11 mouse cellular contexts compared by ENCODE assay signal in genomic region chr11:101447786-101448185, GRCm38 (mm10). TPM values are rescaled to one million over a fixed set of nuclear protein-coding genes. Genes with fewer than 3 reads are reported as not detected.
DNase-seq lines count a peak whose midpoint lies in the region; ATAC-seq and TF ChIP-seq lines count a peak whose summit lies in the region.
"Had no signal": no experiment of that assay in that cellular context is flagged by ENCODE, and none has a peak within 500 bp of the region (broad histone marks: within the 10 kb centered on the region; RNA-seq: fewer than 3 reads in every experiment).

No protein-coding gene starts in this region.

- H3K9ac ChIP-seq in forebrain, embryonic 12.5 days, result no peak overlapping the region
- 0 out of 2 replicates have a peak overlapping the region, but pooled peaks have one; percentile 35 for H3K9ac ChIP-seq in limb, embryonic 12.5 days (replicated peaks)
- H3K9ac ChIP-seq in embryonic facial prominence, embryonic 15.5 days, result no peak overlapping the region
- no peak overlapping the region for H3K9ac ChIP-seq in midbrain, embryonic 15.5 days
- H3K9ac ChIP-seq: neural tube, embryonic 12.5 days had no signal

- H3ac ChIP-seq in myocyte (ENCODE audit: control insufficient read depth, insufficient read length), result peak overlapping the region; percentile 3

- 89% methylated on average over 5 of the region's 5 CpGs for WGBS in forebrain, embryonic 10.5 days
- 92% methylated on average over 5 of the region's 5 CpGs for WGBS in forebrain, embryonic 12.5 days
- WGBS in limb, embryonic 12.5 days, result 85% methylated on average over 5 of the region's 5 CpGs
- WGBS in limb, embryonic 10.5 days, result 86% methylated on average over 5 of the region's 5 CpGs
- 71% methylated on average over 5 of the region's 5 CpGs for WGBS in embryonic facial prominence, embryonic 15.5 days
- 92% methylated on average over 5 of the region's 5 CpGs for WGBS in midbrain, embryonic 15.5 days

- peaks cover 34% of the 10 kb centered on the region for H3K4me1 ChIP-seq in forebrain, embryonic 10.5 days
- H3K4me1 ChIP-seq in forebrain, embryonic 12.5 days, result peaks cover 14% of the 10 kb centered on the region
- peaks cover 18% of the 10 kb centered on the region for H3K4me1 ChIP-seq in limb, embryonic 12.5 days (replicated peaks)
- peaks cover 25% of the 10 kb centered on the region for H3K4me1 ChIP-seq in limb, embryonic 10.5 days
- peaks cover 38% of the 10 kb centered on the region for H3K4me1 ChIP-seq in embryonic facial prominence, embryonic 15.5 days
- peaks cover 14% of the 10 kb centered on the region for H3K4me1 ChIP-seq in midbrain, embryonic 15.5 days

- H3K36me3 ChIP-seq in forebrain, embryonic 10.5 days (replicated peaks), result peaks cover 39% of the 10 kb centered on the region
- H3K36me3 ChIP-seq in forebrain, embryonic 12.5 days (replicated peaks), result peaks cover 27% of the 10 kb centered on the region
- H3K36me3 ChIP-seq in limb, embryonic 12.5 days, result peaks cover 32% of the 10 kb centered on the region
- peaks cover 38% of the 10 kb centered on the region for H3K36me3 ChIP-seq in limb, embryonic 10.5 days
- H3K36me3 ChIP-seq in embryonic facial prominence, embryonic 15.5 days, result peaks cover 24% of the 10 kb centered on the region
- peaks cover 32% of the 10 kb centered on the region for H3K36me3 ChIP-seq in myocyte (ENCODE audit: control insufficient read depth, insufficient read depth)
- peaks cover 20% of the 10 kb centered on the region for H3K36me3 ChIP-seq in midbrain, embryonic 15.5 days (replicated peaks)

- H3K79me2 ChIP-seq in myocyte (ENCODE audit: control insufficient read depth, insufficient read depth), result peaks cover 22% of the 10 kb centered on the region

- no peak for ATAC-seq in forebrain, embryonic 12.5 days (ENCODE audit: low FRiP score)
- ATAC-seq in limb, embryonic 12.5 days (ENCODE audit: insufficient number of reproducible peaks, insufficient read depth, low FRiP score, low TSS enrichment, low read depth), result no peak
- no peak for ATAC-seq in embryonic facial prominence, embryonic 15.5 days (ENCODE audit: insufficient number of reproducible peaks, low FRiP score, low TSS enrichment, low read depth)
- ATAC-seq in midbrain, embryonic 15.5 days (replicated peaks), result no peak

- H3K4me2 ChIP-seq in forebrain, embryonic 12.5 days, result no peak overlapping the region
- peak overlapping the region; percentile 39 for H3K4me2 ChIP-seq in limb, embryonic 12.5 days
- H3K4me2 ChIP-seq in embryonic facial prominence, embryonic 15.5 days (replicated peaks), result peak overlapping the region; percentile 45
- peak overlapping the region; percentile 73 for H3K4me2 ChIP-seq in myocyte (ENCODE audit: low read depth)
- H3K4me2 ChIP-seq in midbrain, embryonic 15.5 days, result no peak overlapping the region

- no peak for DNase-seq in forebrain, embryonic 10.5 days (ENCODE audit: extremely low spot score, low spot score)
- DNase-seq in limb, embryonic 10.5 days (ENCODE audit: low spot score), result no peak
- DNase-seq in adrenal gland, postnatal 14 days, result no peak
- DNase-seq: right cerebral cortex, postnatal 14 days had no signal

- no peak overlapping the region for H3K27ac ChIP-seq in forebrain, embryonic 10.5 days
- no peak overlapping the region for H3K27ac ChIP-seq in forebrain, embryonic 12.5 days
- H3K27ac ChIP-seq in limb, embryonic 12.5 days, result no peak overlapping the region
- no peak overlapping the region for H3K27ac ChIP-seq in limb, embryonic 10.5 days
- H3K27ac ChIP-seq in embryonic facial prominence, embryonic 15.5 days (replicated peaks), result peak overlapping the region; percentile 71
- no peak overlapping the region for H3K27ac ChIP-seq in midbrain, embryonic 15.5 days
- H3K27ac ChIP-seq: neural tube, embryonic 12.5 days had no signal

- no peaks in the 10 kb centered on the region for H3K27me3 ChIP-seq in forebrain, embryonic 10.5 days (ENCODE audit: poor library complexity, severe bottlenecking)
- H3K27me3 ChIP-seq in forebrain, embryonic 12.5 days, result no peaks in the 10 kb centered on the region
- H3K27me3 ChIP-seq in limb, embryonic 12.5 days, result no peaks in the 10 kb centered on the region
- H3K27me3 ChIP-seq in limb, embryonic 10.5 days (ENCODE audit: low read depth, poor library complexity, severe bottlenecking), result no peaks in the 10 kb centered on the region
- H3K27me3 ChIP-seq in embryonic facial prominence, embryonic 15.5 days, result no peaks in the 10 kb centered on the region
- no peaks in the 10 kb centered on the region for H3K27me3 ChIP-seq in myocyte (ENCODE audit: control insufficient read depth, insufficient read depth, insufficient read length)
- no peaks in the 10 kb centered on the region for H3K27me3 ChIP-seq in midbrain, embryonic 15.5 days (replicated peaks)
- H3K27me3 ChIP-seq: embryonic facial prominence, embryonic 12.5 days; neural tube, embryonic 12.5 days had no signal

- H3K4me3 ChIP-seq in forebrain, embryonic 10.5 days, result peak overlapping the region; percentile 32; the same call in 1 of the 2 replicates
- no peak overlapping the region for H3K4me3 ChIP-seq in forebrain, embryonic 12.5 days (replicated peaks)
- H3K4me3 ChIP-seq in limb, embryonic 12.5 days (replicated peaks), result peak overlapping the region; percentile 33; the same call in 1 of the 2 replicates
- H3K4me3 ChIP-seq in limb, embryonic 10.5 days, result no peak overlapping the region; the same call in 1 of the 2 replicates
- no peak overlapping the region for H3K4me3 ChIP-seq in embryonic facial prominence, embryonic 15.5 days (replicated peaks)
- peak overlapping the region; percentile 34 for H3K4me3 ChIP-seq in myocyte
- no peak overlapping the region for H3K4me3 ChIP-seq in midbrain, embryonic 15.5 days

- no peak for TF ChIP-seq POLR2A in myocyte (IDR thresholded peaks at IDR 0.05; ENCODE audit: insufficient read length, low read depth)

- no peaks in the 10 kb centered on the region for H3K9me3 ChIP-seq in forebrain, embryonic 10.5 days
- no peaks in the 10 kb centered on the region for H3K9me3 ChIP-seq in forebrain, embryonic 12.5 days
- no peaks in the 10 kb centered on the region for H3K9me3 ChIP-seq in limb, embryonic 12.5 days
- H3K9me3 ChIP-seq in limb, embryonic 10.5 days (replicated peaks), result no peaks in the 10 kb centered on the region
- no peaks in the 10 kb centered on the region for H3K9me3 ChIP-seq in embryonic facial prominence, embryonic 15.5 days (replicated peaks)
- H3K9me3 ChIP-seq in midbrain, embryonic 15.5 days, result no peaks in the 10 kb centered on the region
- H3K9me3 ChIP-seq: embryonic facial prominence, embryonic 12.5 days; neural tube, embryonic 12.5 days had no signal

RNA-seq across cellular contexts. Expression of gene Ifi35, which starts 0.4 kb away (rescaled TPM):
- polyA plus RNA-seq in forebrain, embryonic 10.5 days (2016; fragmentation: Nextera tagmentation; extraction: Ambion mirVana), result 3.3 and 3.4 TPM in 2 replicates
- polyA plus RNA-seq in forebrain, embryonic 12.5 days (2016; fragmentation: Nextera tagmentation; extraction: Ambion mirVana), result 2.2 TPM in 2 replicates
- polyA plus RNA-seq in limb, embryonic 12.5 days (2016; fragmentation: Nextera tagmentation; extraction: Ambion mirVana), result 6.3 and 6.6 TPM in 2 replicates
- 2.3 and 3.1 TPM in 2 replicates for polyA plus RNA-seq in limb, embryonic 10.5 days (2016; fragmentation: Nextera tagmentation; extraction: Ambion mirVana)
- polyA plus RNA-seq in embryonic facial prominence, embryonic 15.5 days (2015; fragmentation: Nextera tagmentation; extraction: Ambion mirVana), result 17.8 and 21.6 TPM in 2 replicates
- polyA plus RNA-seq in myocyte (2012; fragmentation: generic; extraction: Trizol), result 24.8 TPM
- 3.9 and 4.0 TPM in 2 replicates for polyA plus RNA-seq in midbrain, embryonic 15.5 days (2015; fragmentation: Nextera tagmentation; extraction: Ambion mirVana)
- 29.0 and 29.6 TPM in 2 replicates for total RNA-seq in adrenal gland, postnatal 14 days (2021)

RNA-seq across cellular contexts. Expression of gene Rpl27, which starts 5.7 kb away (rescaled TPM):
- polyA plus RNA-seq in forebrain, embryonic 10.5 days (2016; fragmentation: Nextera tagmentation; extraction: Ambion mirVana), result 499 and 505 TPM in 2 replicates
- 354 and 378 TPM in 2 replicates for polyA plus RNA-seq in forebrain, embryonic 12.5 days (2016; fragmentation: Nextera tagmentation; extraction: Ambion mirVana)
- polyA plus RNA-seq in limb, embryonic 12.5 days (2016; fragmentation: Nextera tagmentation; extraction: Ambion mirVana), result 382 and 394 TPM in 2 replicates
- 448 and 536 TPM in 2 replicates for polyA plus RNA-seq in limb, embryonic 10.5 days (2016; fragmentation: Nextera tagmentation; extraction: Ambion mirVana)
- polyA plus RNA-seq in embryonic facial prominence, embryonic 15.5 days (2015; fragmentation: Nextera tagmentation; extraction: Ambion mirVana), result 306 and 328 TPM in 2 replicates
- polyA plus RNA-seq in myocyte (2012; fragmentation: generic; extraction: Trizol), result 2,022 TPM
- 197 and 212 TPM in 2 replicates for polyA plus RNA-seq in midbrain, embryonic 15.5 days (2015; fragmentation: Nextera tagmentation; extraction: Ambion mirVana)
- 98.3 and 102 TPM in 2 replicates for total RNA-seq in adrenal gland, postnatal 14 days (2021)

RNA-seq across cellular contexts. Expression of gene Rnd2, which starts 17.0 kb away (rescaled TPM):
- 28.1 and 36.9 TPM in 2 replicates for polyA plus RNA-seq in forebrain, embryonic 10.5 days (2016; fragmentation: Nextera tagmentation; extraction: Ambion mirVana)
- 101 and 105 TPM in 2 replicates for polyA plus RNA-seq in forebrain, embryonic 12.5 days (2016; fragmentation: Nextera tagmentation; extraction: Ambion mirVana)
- 9.7 and 10.2 TPM in 2 replicates for polyA plus RNA-seq in limb, embryonic 12.5 days (2016; fragmentation: Nextera tagmentation; extraction: Ambion mirVana)
- 5.0 and 6.3 TPM in 2 replicates for polyA plus RNA-seq in limb, embryonic 10.5 days (2016; fragmentation: Nextera tagmentation; extraction: Ambion mirVana)
- polyA plus RNA-seq in embryonic facial prominence, embryonic 15.5 days (2015; fragmentation: Nextera tagmentation; extraction: Ambion mirVana), result 12.1 and 13.5 TPM in 2 replicates
- polyA plus RNA-seq in myocyte (2012; fragmentation: generic; extraction: Trizol), result 20.9 TPM
- polyA plus RNA-seq in midbrain, embryonic 15.5 days (2015; fragmentation: Nextera tagmentation; extraction: Ambion mirVana), result 68.3 and 77.4 TPM in 2 replicates
- total RNA-seq in adrenal gland, postnatal 14 days (2021), result 8.9 and 9.6 TPM in 2 replicates

RNA-seq across cellular contexts. Expression of gene Vat1, which starts 18.2 kb away (rescaled TPM):
- polyA plus RNA-seq in forebrain, embryonic 10.5 days (2016; fragmentation: Nextera tagmentation; extraction: Ambion mirVana), result 24.9 and 28.5 TPM in 2 replicates
- 62.9 and 65.4 TPM in 2 replicates for polyA plus RNA-seq in forebrain, embryonic 12.5 days (2016; fragmentation: Nextera tagmentation; extraction: Ambion mirVana)
- 23.2 and 26.7 TPM in 2 replicates for polyA plus RNA-seq in limb, embryonic 12.5 days (2016; fragmentation: Nextera tagmentation; extraction: Ambion mirVana)
- polyA plus RNA-seq in limb, embryonic 10.5 days (2016; fragmentation: Nextera tagmentation; extraction: Ambion mirVana), result 14.6 and 17.2 TPM in 2 replicates
- 59.3 and 61.8 TPM in 2 replicates for polyA plus RNA-seq in embryonic facial prominence, embryonic 15.5 days (2015; fragmentation: Nextera tagmentation; extraction: Ambion mirVana)
- 283 TPM for polyA plus RNA-seq in myocyte (2012; fragmentation: generic; extraction: Trizol)
- 128 and 133 TPM in 2 replicates for polyA plus RNA-seq in midbrain, embryonic 15.5 days (2015; fragmentation: Nextera tagmentation; extraction: Ambion mirVana)
- total RNA-seq in adrenal gland, postnatal 14 days (2021), result 74.7 and 95.1 TPM in 2 replicates

RNA-seq across cellular contexts. Expression of gene Ptges3l, which starts 22.7 kb away (rescaled TPM):
- 2.3 and 3.8 TPM in 2 replicates for polyA plus RNA-seq in forebrain, embryonic 10.5 days (2016; fragmentation: Nextera tagmentation; extraction: Ambion mirVana)
- polyA plus RNA-seq in forebrain, embryonic 12.5 days (2016; fragmentation: Nextera tagmentation; extraction: Ambion mirVana), result 2.1 and 2.5 TPM in 2 replicates
- 7.8 and 9.4 TPM in 2 replicates for polyA plus RNA-seq in limb, embryonic 12.5 days (2016; fragmentation: Nextera tagmentation; extraction: Ambion mirVana)
- 4.0 and 4.7 TPM in 2 replicates for polyA plus RNA-seq in limb, embryonic 10.5 days (2016; fragmentation: Nextera tagmentation; extraction: Ambion mirVana)
- polyA plus RNA-seq in embryonic facial prominence, embryonic 15.5 days (2015; fragmentation: Nextera tagmentation; extraction: Ambion mirVana), result 19.8 and 22.1 TPM in 2 replicates
- 58.8 TPM for polyA plus RNA-seq in myocyte (2012; fragmentation: generic; extraction: Trizol)
- 1.7 and 2.0 TPM in 2 replicates for polyA plus RNA-seq in midbrain, embryonic 15.5 days (2015; fragmentation: Nextera tagmentation; extraction: Ambion mirVana)
- total RNA-seq in adrenal gland, postnatal 14 days (2021), result 3.2 and 5.3 TPM in 2 replicates

Comparison
In these comparisons a context has a peak if more than half of its experiments do, and no peak if none do; other contexts are left out.
1. H3K4me3 ChIP-seq: peak in forebrain, embryonic 10.5 days (single experiment), limb, embryonic 12.5 days (single experiment) and myocyte (single experiment); none in forebrain, embryonic 12.5 days (single experiment), limb, embryonic 10.5 days (single experiment), embryonic facial prominence, embryonic 15.5 days (single experiment) and midbrain, embryonic 15.5 days (single experiment).
2. H3K4me2 ChIP-seq: peak in limb, embryonic 12.5 days (single experiment), embryonic facial prominence, embryonic 15.5 days (single experiment) and myocyte (single experiment); none in forebrain, embryonic 12.5 days (single experiment) and midbrain, embryonic 15.5 days (single experiment).